Comparison of ENCODE assay signal across 8 mouse cellular contexts in the genomic region with DNA sequence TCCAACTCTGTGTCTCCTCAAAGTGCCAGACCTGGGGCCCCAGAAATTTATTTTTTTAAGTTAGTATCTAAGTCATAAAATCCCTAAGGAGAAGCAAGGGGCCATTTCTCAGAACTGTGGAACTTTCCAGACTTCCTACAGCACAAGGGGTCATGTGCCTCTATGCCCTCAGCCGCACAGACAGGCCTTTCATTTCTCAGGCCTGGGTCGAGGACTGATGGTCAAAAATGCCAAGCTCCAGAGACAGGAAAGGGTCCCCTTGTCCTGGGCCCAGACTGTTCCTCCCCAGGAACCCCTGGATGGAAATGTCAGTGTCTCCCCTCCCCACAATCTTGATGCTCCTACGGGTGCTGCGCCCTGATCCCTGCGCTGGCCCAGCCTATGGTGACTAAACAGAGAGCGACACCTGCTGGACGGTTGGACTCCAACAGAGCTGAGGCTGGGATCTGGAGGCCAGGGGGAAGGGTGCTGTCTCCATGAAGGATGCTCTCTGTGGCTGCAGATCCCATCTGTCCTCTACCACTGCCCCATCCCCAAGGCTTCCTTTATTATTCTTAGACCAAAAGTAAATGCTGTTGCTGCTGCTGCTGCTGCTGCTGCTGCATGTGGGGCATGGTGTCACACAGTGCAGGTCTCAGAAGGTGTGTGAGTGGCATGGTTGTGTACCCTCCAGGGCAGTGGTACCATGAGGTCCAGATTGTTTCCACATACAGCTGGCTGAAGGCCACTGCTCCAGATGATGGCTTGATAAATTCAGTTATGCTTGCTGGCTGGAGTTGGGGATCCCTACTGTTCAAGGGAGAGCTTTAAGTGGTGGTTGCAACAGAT. TPM values are rescaled to one million over a fixed set of nuclear protein-coding genes. Genes with fewer than 3 reads are reported as not detected.
A peak's percentile ranks its signal among the peaks of the same experiment; 100 is the strongest.
DNase-seq lines count a peak whose midpoint lies in the region; ATAC-seq and TF ChIP-seq lines count a peak whose summit lies in the region.

No protein-coding gene starts in this region.

- no peak overlapping the region for H3K4me2 ChIP-seq in intestine, postnatal 0 days (replicated peaks; ENCODE audit: low read depth)
- H3K4me2 ChIP-seq in limb, embryonic 12.5 days: no peak overlapping the region
- no peak overlapping the region for H3K4me2 ChIP-seq in midbrain, embryonic 16.5 days (ENCODE audit: low read length)

- no peak for ATAC-seq in CD4-positive, CD25-positive, alpha-beta regulatory T cell, adult 4 months
- ATAC-seq in common myeloid progenitor, adult 5-6 weeks (replicated peaks; ENCODE audit: low read depth, poor library complexity, severe bottlenecking): peak; percentile 94
- ATAC-seq in intestine, postnatal 0 days: no peak
- peak; percentile 73 for ATAC-seq in limb, embryonic 12.5 days (ENCODE audit: insufficient number of reproducible peaks, insufficient read depth, low FRiP score, low TSS enrichment, low read depth)
- ATAC-seq in midbrain, embryonic 16.5 days: peak; percentile 73

- peak; percentile 66 for DNase-seq in CD4-positive, CD25-positive, alpha-beta regulatory T cell, adult 2 months (ENCODE audit: low read depth, low spot score)
- DNase-seq in gastrocnemius, postnatal 14 days: peak; percentile 69
- peak; percentile 47 to 84 for DNase-seq in spleen, postnatal 4 days (ENCODE audit: low spot score in 2 of 2)

- H3K27me3 ChIP-seq in intestine, postnatal 0 days (replicated peaks; ENCODE audit: control insufficient read depth, insufficient read depth, low read length): no peaks in the 10 kb centered on the region
- peaks cover 12% of the 10 kb centered on the region; the same call in 1 of the 2 replicates for H3K27me3 ChIP-seq in limb, embryonic 12.5 days
- H3K27me3 ChIP-seq in midbrain, embryonic 16.5 days (ENCODE audit: control insufficient read depth, insufficient read depth, low read depth, low read length): no peaks in the 10 kb centered on the region

- no peaks in the 10 kb centered on the region for H3K4me1 ChIP-seq in intestine, postnatal 0 days (replicated peaks; ENCODE audit: control insufficient read depth, insufficient read depth, low read length)
- no peaks in the 10 kb centered on the region for H3K4me1 ChIP-seq in limb, embryonic 12.5 days (replicated peaks)
- no peaks in the 10 kb centered on the region for H3K4me1 ChIP-seq in midbrain, embryonic 16.5 days (ENCODE audit: control insufficient read depth, insufficient read depth, low read length)

- TF ChIP-seq CTCF in intestine, postnatal 0 days (IDR thresholded peaks at IDR 0.05; ENCODE audit: low read depth): peak; percentile 92

- H3K27ac ChIP-seq in intestine, postnatal 0 days (ENCODE audit: low read depth, low read length): no peak overlapping the region
- peak overlapping the region; percentile 68 for H3K27ac ChIP-seq in limb, embryonic 12.5 days
- no peak overlapping the region for H3K27ac ChIP-seq in midbrain, embryonic 16.5 days (ENCODE audit: low read length)

- no peaks in the 10 kb centered on the region for H3K36me3 ChIP-seq in intestine, postnatal 0 days (ENCODE audit: control insufficient read depth, insufficient read depth)
- H3K36me3 ChIP-seq in limb, embryonic 12.5 days: no peaks in the 10 kb centered on the region
- H3K36me3 ChIP-seq in midbrain, embryonic 16.5 days (ENCODE audit: control insufficient read depth, insufficient read depth, low read length): no peaks in the 10 kb centered on the region

- no peaks in the 10 kb centered on the region for H3K9me3 ChIP-seq in intestine, postnatal 0 days (ENCODE audit: control insufficient read depth)
- no peaks in the 10 kb centered on the region for H3K9me3 ChIP-seq in limb, embryonic 12.5 days
- no peaks in the 10 kb centered on the region for H3K9me3 ChIP-seq in midbrain, embryonic 16.5 days (replicated peaks; ENCODE audit: control insufficient read depth, low read length, poor library complexity, severe bottlenecking)

- intact Hi-C loops in gastrocnemius, postnatal 14 days (cut with DNase I; ENCODE audit: low total_unique reads): loop anchor here (2.0 kb wide), 1 partner anchor 156 kb away; no protein-coding TSS in a partner anchor

- no peak overlapping the region for H3K4me3 ChIP-seq in intestine, postnatal 0 days (ENCODE audit: low read depth, low read length)
- no peak overlapping the region for H3K4me3 ChIP-seq in limb, embryonic 12.5 days (replicated peaks)
- no peak overlapping the region for H3K4me3 ChIP-seq in midbrain, embryonic 16.5 days (ENCODE audit: low read depth, low read length)

- whole genome bisulfite sequencing in intestine, postnatal 0 days: 21% methylated on average over 7 of the region's 7 CpGs
- 19% methylated on average over 7 of the region's 7 CpGs for WGBS in limb, embryonic 12.5 days
- WGBS in midbrain, embryonic 16.5 days: 24% methylated on average over 7 of the region's 7 CpGs

- H3K9ac ChIP-seq in intestine, postnatal 0 days (ENCODE audit: low read depth, low read length): no peak overlapping the region
- H3K9ac ChIP-seq in limb, embryonic 12.5 days (replicated peaks): no peak overlapping the region
- no peak overlapping the region for H3K9ac ChIP-seq in midbrain, embryonic 16.5 days (ENCODE audit: low read depth, low read length)

RNA-seq across cellular contexts. Expression of a gene that starts 27.5 kb away (rescaled TPM):
- polyA plus RNA-seq in CD4-positive, CD25-positive, alpha-beta regulatory T cell, adult 4 months (2017; shearing (Covaris generic)): not detected
- not detected in 2 replicates for total RNA-seq in common myeloid progenitor, adult 5-6 weeks (2017)
- total RNA-seq in gastrocnemius, postnatal 14 days (2021): 1 to 10 TPM; 2.0 to 2.4 TPM
- not detected in 2 replicates for polyA plus RNA-seq in intestine, postnatal 0 days (2015; fragmentation: Nextera tagmentation; extraction: Ambion mirVana)
- polyA plus RNA-seq in limb, embryonic 12.5 days (2016; fragmentation: Nextera tagmentation; extraction: Ambion mirVana): 4.9 and 10.3 TPM in 2 replicates
- polyA plus RNA-seq in midbrain, embryonic 16.5 days (2015; fragmentation: Nextera tagmentation; extraction: Ambion mirVana): 0.12 and 0.24 TPM in 2 replicates

RNA-seq across cellular contexts. Expression of a gene that starts 50.0 kb away (rescaled TPM):
- not detected for polyA plus RNA-seq in CD4-positive, CD25-positive, alpha-beta regulatory T cell, adult 4 months (2017; shearing (Covaris generic))
- not detected in 2 replicates for total RNA-seq in common myeloid progenitor, adult 5-6 weeks (2017)
- under 1 TPM; 0.49 to 0.55 TPM for total RNA-seq in gastrocnemius, postnatal 14 days (2021)
- polyA plus RNA-seq in intestine, postnatal 0 days (2015; fragmentation: Nextera tagmentation; extraction: Ambion mirVana): 0.25 and 0.48 TPM in 2 replicates
- 0.95 and 2.0 TPM in 2 replicates for polyA plus RNA-seq in limb, embryonic 12.5 days (2016; fragmentation: Nextera tagmentation; extraction: Ambion mirVana)
- polyA plus RNA-seq in midbrain, embryonic 16.5 days (2015; fragmentation: Nextera tagmentation; extraction: Ambion mirVana): 1.3 and 2.3 TPM in 2 replicates

Comparison
In these comparisons a context has a peak if more than half of its experiments do, and no peak if none do; other contexts are left out.
1. ATAC-seq: peak in common myeloid progenitor, adult 5-6 weeks (single experiment), limb, embryonic 12.5 days (single experiment) and midbrain, embryonic 16.5 days (single experiment); none in CD4-positive, CD25-positive, alpha-beta regulatory T cell, adult 4 months (single experiment) and intestine, postnatal 0 days (single experiment).
2. Peak in every context shown above with its lines, with median percentiles within 50 percentile points of each other: DNase-seq.